28 mouse cellular contexts compared by ENCODE assay signal in genomic region chr9:42441234-42441633, GRCm38 (mm10). TPM values are rescaled to one million over a fixed set of nuclear protein-coding genes. Genes with fewer than 3 reads are reported as not detected.
"Had no signal": no experiment of that assay in that cellular context is flagged by ENCODE, and none has a peak within 500 bp of the region (broad histone marks: within the 10 kb centered on the region; RNA-seq: fewer than 3 reads in every experiment).

No protein-coding gene starts in this region.

- H3K4me3 ChIP-seq: gastrocnemius, adult 2 months; heart, embryonic 10.5 days; heart, embryonic 12.5 days; hindbrain, embryonic 10.5 days; hindbrain, embryonic 12.5 days; kidney, embryonic 15.5 days; limb, embryonic 13.5 days; limb, embryonic 15.5 days; liver, embryonic 13.5 days had no signal

- H3K27me3 ChIP-seq: hindbrain, embryonic 12.5 days; kidney, embryonic 15.5 days; limb, embryonic 13.5 days; limb, embryonic 15.5 days; liver, embryonic 13.5 days had no signal

- H3K9me3 ChIP-seq: heart, embryonic 10.5 days; heart, embryonic 12.5 days; hindbrain, embryonic 10.5 days; hindbrain, embryonic 12.5 days; kidney, embryonic 15.5 days; limb, embryonic 13.5 days; limb, embryonic 15.5 days; liver, embryonic 13.5 days had no signal

- H3K4me1 ChIP-seq: kidney, embryonic 15.5 days; limb, embryonic 13.5 days; limb, embryonic 15.5 days had no signal

- ATAC-seq: hindbrain, embryonic 16.5 days; inflammation-experienced regulatory T-cells, adult 6 months had no signal

- H3K9ac ChIP-seq: heart, embryonic 12.5 days; hindbrain, embryonic 12.5 days; hindbrain, embryonic 14.5 days; kidney, embryonic 15.5 days; limb, embryonic 13.5 days; limb, embryonic 15.5 days; liver, embryonic 13.5 days had no signal

- DNase-seq: gastrocnemius, adult 2 months; gastrocnemius, postnatal 10 days; gastrocnemius, postnatal 25 days; heart, adult 11 months; heart, postnatal 10 days; heart, postnatal 4 days; kidney, adult 11 months; kidney, adult 2 months; kidney, adult 9 months; kidney, postnatal 14 days; kidney, postnatal 36 days; layer of hippocampus, adult 9-11 months; layer of hippocampus, postnatal 36 days; left cerebral cortex, postnatal 4 days; liver, embryonic 13.5 days had no signal

- H3K4me2 ChIP-seq: heart, embryonic 12.5 days; hindbrain, embryonic 12.5 days; hindbrain, embryonic 14.5 days; kidney, embryonic 15.5 days; limb, embryonic 13.5 days; limb, embryonic 15.5 days; liver, embryonic 11.5 days; liver, embryonic 13.5 days had no signal

- H3K27ac ChIP-seq: gastrocnemius, adult 2 months; heart, embryonic 10.5 days; hindbrain, embryonic 10.5 days; hindbrain, embryonic 12.5 days; hindbrain, embryonic 14.5 days; kidney, embryonic 15.5 days; kidney, postnatal 0 days; limb, embryonic 13.5 days; limb, embryonic 15.5 days; liver, embryonic 13.5 days had no signal

RNA-seq across cellular contexts. Expression of gene Tecta, which starts 41.5 kb away (rescaled TPM):
- polyA plus RNA-seq: heart, embryonic 14.5 days; inflammation-experienced regulatory T-cells, adult 6 months had no signal
